10 mouse cellular contexts compared by ENCODE assay signal in the genomic region with DNA sequence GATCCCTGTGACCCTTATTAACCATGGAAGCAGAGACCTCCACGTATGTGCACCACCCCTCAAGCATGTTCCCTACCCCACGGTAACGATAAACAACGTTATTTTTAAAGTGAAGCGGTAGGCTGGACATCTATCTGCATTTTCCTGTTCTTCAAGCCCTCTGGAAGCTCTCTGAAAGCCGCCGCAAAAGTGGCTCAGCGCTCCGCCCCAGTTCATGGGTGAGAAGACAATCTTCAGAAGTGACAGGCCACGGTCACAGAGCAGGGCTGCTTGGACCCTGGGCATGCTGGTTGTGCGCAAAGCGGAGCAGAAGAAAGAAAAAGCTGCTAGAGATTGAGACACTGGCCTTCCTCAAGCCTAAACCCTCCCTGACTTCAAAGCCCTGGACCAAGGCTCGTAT.
DNase-seq lines count a peak whose midpoint lies in the region; ATAC-seq and TF ChIP-seq lines count a peak whose summit lies in the region.
"Had no signal": no experiment of that assay in that cellular context is flagged by ENCODE, and none has a peak within 500 bp of the region (broad histone marks: within the 10 kb centered on the region; RNA-seq: fewer than 3 reads in every experiment).

No protein-coding gene starts in this region.

- 87% methylated on average over 13 of the region's 13 CpGs for WGBS in spleen, adult 2 months
- WGBS in midbrain, embryonic 12.5 days = 44% methylated on average over 13 of the region's 13 CpGs

- TF ChIP-seq CTCF in spleen, adult 2 months (IDR thresholded peaks at IDR 0.05; ENCODE audit: extremely low read depth, insufficient read depth, insufficient read length, insufficient replicate concordance) = no peak

- H3K27me3 ChIP-seq in spleen, adult 2 months (ENCODE audit: control insufficient read depth, insufficient read depth, low read length) = peaks cover 9% of the 10 kb centered on the region
- H3K27me3 ChIP-seq in midbrain, embryonic 12.5 days = peaks cover 10% of the 10 kb centered on the region; the same call in 1 of the 2 replicates
- H3K27me3 ChIP-seq: intestine, embryonic 15.5 days had no signal

- no peak for ATAC-seq in midbrain, embryonic 12.5 days (ENCODE audit: low FRiP score, low read depth)

- H3K9me3 ChIP-seq in midbrain, embryonic 12.5 days = no peaks in the 10 kb centered on the region
- H3K9me3 ChIP-seq: intestine, embryonic 15.5 days had no signal

- H3K4me1 ChIP-seq in spleen, adult 2 months (ENCODE audit: control insufficient read depth, insufficient read depth, insufficient read length) = peaks cover 11% of the 10 kb centered on the region; the same call in 1 of the 2 replicates
- H3K4me1 ChIP-seq in midbrain, embryonic 12.5 days = peaks cover 40% of the 10 kb centered on the region

- TF ChIP-seq POLR2A in spleen, adult 2 months (IDR thresholded peaks at IDR 0.05; ENCODE audit: low read depth, low read length) = no peak

- H3K4me3 ChIP-seq in spleen, adult 2 months (ENCODE audit: extremely low read depth, insufficient read depth, insufficient read length) = 0 out of 2 replicates have a peak overlapping the region, but pooled peaks have one; percentile 19
- no peak overlapping the region for H3K4me3 ChIP-seq in midbrain, embryonic 12.5 days

- intact Hi-C loops in left cerebral cortex, postnatal 36 days (cut with DNase I) = loop anchor here (5.0 kb wide), 2 partner anchors 40 to 90 kb away; a partner anchor contains a TSS

- H3K27ac ChIP-seq in spleen, adult 2 months (ENCODE audit: insufficient read depth, low read length) = peak overlapping the region; percentile 73
- peak overlapping the region; percentile 90 for H3K27ac ChIP-seq in midbrain, embryonic 12.5 days (replicated peaks)

- no peaks in the 10 kb centered on the region for H3K36me3 ChIP-seq in spleen, adult 2 months (ENCODE audit: control insufficient read depth, insufficient read depth, low read length)
- H3K36me3 ChIP-seq in midbrain, embryonic 12.5 days = no peaks in the 10 kb centered on the region
- H3K36me3 ChIP-seq: intestine, embryonic 15.5 days had no signal

- peak overlapping the region; percentile 50 for H3K4me2 ChIP-seq in midbrain, embryonic 12.5 days (replicated peaks)

- peak overlapping the region; percentile 42; the same call in 1 of the 2 replicates for H3K9ac ChIP-seq in midbrain, embryonic 12.5 days (replicated peaks)

- peak; percentile 45 for DNase-seq in adrenal gland, postnatal 14 days
- no peak for DNase-seq in adrenal gland, adult 18-20 months (ENCODE audit: low spot score in 2 of 2)
- DNase-seq in spleen, adult 2 months (ENCODE audit: low read depth in 1 of 2, low spot score in 2 of 2) = no peak
- DNase-seq in spleen, postnatal 4 days (ENCODE audit: low spot score in 2 of 2) = no peak
- DNase-seq in right cerebral cortex, postnatal 36 days (ENCODE audit: low spot score in 2 of 2) = no peak
- DNase-seq in left cerebral cortex, postnatal 36 days (ENCODE audit: low spot score in 2 of 2) = no peak
- DNase-seq in lung, postnatal 36 days = no peak
- DNase-seq: liver had no signal
